Mouse (Mus musculus) frontal cortex, adult (tissue): ENCODE results near the gene Ces2e.
"Not testable (repeated sequence)": the region's sequence is repeated elsewhere in the genome, so short reads cannot be mapped to it uniquely, and the experiment has no call there.

Experiments
- ATAC-seq: cut with Nextera tagmentation; 2 replicates; pipeline ENCODE4 v1.9.2; 2017; ENCODE audit warnings: mild to moderate bottlenecking, moderate library complexity, mixed read lengths; ENCODE audit not compliant: low TSS enrichment

Gene Ces2e

GRCm38 (mm10) chr8:104925972-104926596 lies at the start of gene Ces2e:
Gene Ces2e (plus strand): TSS chr8:104926260.
- no peak for ATAC-seq

- ATAC-seq = not testable (repeated sequence)
Measured at GRCm38 (mm10) chr8:104886223-104886926, 39.7 kb upstream of the Ces2e start.

GRCm38 (mm10) chr8:104901746-104902145 lies 24.3 kb upstream of the Ces2e start:
- no peak for ATAC-seq

GRCm38 (mm10) chr8:104907111-104907510 lies 18.9 kb upstream of the Ces2e start:
- no peak for ATAC-seq

- peak; percentile 57; the same call in 1 of the 2 replicates for ATAC-seq
Measured at GRCm38 (mm10) chr8:104909021-104909420, 17.0 kb upstream of the Ces2e start.

GRCm38 (mm10) chr8:104909651-104910050 lies 16.4 kb upstream of the Ces2e start:
- ATAC-seq = not testable (repeated sequence)

- ATAC-seq = no peak
Measured at GRCm38 (mm10) chr8:104927301-104927700, 1.2 kb downstream of the Ces2e start.

- ATAC-seq = no peak
Measured at GRCm38 (mm10) chr8:104944665-104945064, 18.6 kb downstream of the Ces2e start.

GRCm38 (mm10) chr8:104947056-104947455 lies 21.0 kb downstream of the Ces2e start, which contains the start of gene Ces2f:
Gene Ces2f (plus strand): TSS chr8:104947356.
- ATAC-seq = no peak

GRCm38 (mm10) chr8:104949031-104949430 lies 23.0 kb downstream of the Ces2e start:
- ATAC-seq = no peak

GRCm38 (mm10) chr8:104961537-104961961 lies 35.5 kb downstream of the Ces2e start, which contains the start of gene Ces2g:
Gene Ces2g (plus strand): TSS chr8:104961718.
- ATAC-seq = no peak

- ATAC-seq = no peak
Measured at GRCm38 (mm10) chr8:104962229-104962901, 36.3 kb downstream of the Ces2e start.

GRCm38 (mm10) chr8:104963375-104963894 lies 37.4 kb downstream of the Ces2e start:
- ATAC-seq = no peak

- no peak for ATAC-seq
Measured at GRCm38 (mm10) chr8:104984126-104984525, 58.1 kb downstream of the Ces2e start.
